Mouse (Mus musculus) MEL (cell line): Measurements from ENCODE around the gene Enox1. TPM values are rescaled to one million over a fixed set of nuclear protein-coding genes. Genes with fewer than 3 reads are reported as not detected.

Source experiments
- DNase-seq: peaks from one replicate; pipeline ENCODE4 v3.0.0; 2011; ENCODE audit warnings: low read depth, low spot score
- H3K27ac ChIP-seq: 2 replicates; pipeline ENCODE4 v1.5.1; 2012; ENCODE audit warnings: low read depth, mild to moderate bottlenecking, control low read depth, low read length, moderate library complexity; ENCODE audit not compliant: control insufficient read depth
- H3K27me3 ChIP-seq, 2 experiments: fragments of 150-350 bp in 1 of 2; sonication (generic) in 1 of 2; 2 replicates each; pipeline ENCODE4 v1.6.1; 2012; ENCODE audit warnings: low read length in 2 of 2, mild to moderate bottlenecking in 2 of 2, improper control_type of control experiment in 1 of 2, moderate library complexity in 1 of 2; ENCODE audit not compliant: insufficient read depth in 2 of 2, control insufficient read depth in 1 of 2
- H3K36me3 ChIP-seq, 2 experiments: 2 replicates each; pipeline ENCODE4 v1.6.1; 2012 to 2014; ENCODE audit warnings: low read length in 2 of 2, improper control_type of control experiment in 1 of 2, inconsistent platforms in 1 of 2, mild to moderate bottlenecking in 1 of 2; ENCODE audit not compliant: insufficient read depth in 2 of 2, control insufficient read depth in 1 of 2
- H3K4me1 ChIP-seq, 2 experiments: fragments of 150-350 bp in 1 of 2; sonication (generic) in 1 of 2; 2 replicates each; pipeline ENCODE4 v1.6.1; 2012; ENCODE audit warnings: low read length in 2 of 2, improper control_type of control experiment in 1 of 2, mild to moderate bottlenecking in 1 of 2; ENCODE audit not compliant: insufficient read depth in 2 of 2, control insufficient read depth in 1 of 2
- H3K4me3 ChIP-seq, 2 experiments: fragments of 150-350 bp in 1 of 2; sonication (generic) in 1 of 2; 2 replicates each; pipeline ENCODE4 v1.5.1; 2012; ENCODE audit warnings: low read depth in 2 of 2, low read length in 2 of 2, mild to moderate bottlenecking in 2 of 2, moderate library complexity in 2 of 2, control low read depth in 1 of 2, improper control_type of control experiment in 1 of 2; ENCODE audit not compliant: control insufficient read depth in 1 of 2, insufficient read depth in 1 of 2
- H3K79me2 ChIP-seq: 2 replicates; pipeline ENCODE4 v1.6.1; 2012; ENCODE audit warnings: mild to moderate bottlenecking, low read length, moderate library complexity; ENCODE audit not compliant: control insufficient read depth, poor library complexity, insufficient read depth
- H3K9ac ChIP-seq: 2 replicates; pipeline ENCODE4 v1.6.1; 2012; ENCODE audit warnings: low read depth, mild to moderate bottlenecking, control low read depth, low read length, moderate library complexity; ENCODE audit not compliant: control insufficient read depth, poor library complexity, severe bottlenecking
- H3K9me3 ChIP-seq: fragments of 150-350 bp; sonication (generic); replicated peaks from 2 replicates; pipeline ENCODE4 v1.6.1; 2012; ENCODE audit warnings: mild to moderate bottlenecking, low read length, improper control_type of control experiment, moderate library complexity; ENCODE audit not compliant: insufficient read depth
- CHD1 ChIP-seq: IDR thresholded peaks from 2 replicates; pipeline ENCODE4 v1.6.1; 2012; ENCODE audit warnings: low read depth, mild to moderate bottlenecking, inconsistent platforms, low read length, improper control_type of control experiment
- CHD2 ChIP-seq: IDR thresholded peaks from 2 replicates; pipeline ENCODE4 v1.6.1; 2011; ENCODE audit warnings: low read length, improper control_type of control experiment
- CTCF ChIP-seq, 3 experiments: IDR thresholded peaks in 2 of 3; conservative IDR thresholded peaks in 1 of 3; 2 replicates each; pipeline ENCODE4 v1.5.1; 2011 to 2012; ENCODE audit warnings: low read length in 3 of 3, low read depth in 2 of 3, mild to moderate bottlenecking in 2 of 3, improper control_type of control experiment in 1 of 3, inconsistent platforms in 1 of 3, mixed read lengths in 1 of 3, moderate library complexity in 1 of 3; ENCODE audit not compliant: control insufficient read depth in 1 of 3, insufficient read depth in 1 of 3, poor library complexity in 1 of 3, severe bottlenecking in 1 of 3
- ELF1 ChIP-seq: IDR thresholded peaks from 2 replicates; pipeline ENCODE4 v1.6.1; 2014; ENCODE audit warnings: low read depth, mild to moderate bottlenecking, inconsistent platforms, low read length, improper control_type of control experiment, moderate library complexity
- EP300 ChIP-seq, 2 experiments: IDR thresholded peaks; 2 replicates each; pipeline ENCODE4 v1.6.1; 2011; ENCODE audit warnings: improper control_type of control experiment in 2 of 2, low read length in 2 of 2, low read depth in 1 of 2, mild to moderate bottlenecking in 1 of 2
- GATA1 ChIP-seq: IDR thresholded peaks from 2 replicates; pipeline ENCODE4 v1.6.1; 2011; ENCODE audit warnings: low read depth, low read length, improper control_type of control experiment
- JUND ChIP-seq: IDR thresholded peaks from 2 replicates; pipeline ENCODE4 v1.6.1; 2011; ENCODE audit warnings: low read depth, mild to moderate bottlenecking, improper control_type of control experiment, low read length
- KAT2A ChIP-seq: conservative IDR thresholded peaks from 2 replicates; pipeline ENCODE4 v1.6.1; 2012; ENCODE audit warnings: low read depth, low read length, improper control_type of control experiment, inconsistent platforms
- MAFK ChIP-seq: IDR thresholded peaks from 2 replicates; pipeline ENCODE4 v1.6.1; 2011; ENCODE audit warnings: low read depth, mild to moderate bottlenecking, low read length, improper control_type of control experiment, borderline replicate concordance
- MAX ChIP-seq: IDR thresholded peaks from 2 replicates; pipeline ENCODE4 v1.6.1; 2011; ENCODE audit warnings: low read length, improper control_type of control experiment
- MEF2A ChIP-seq: IDR thresholded peaks from 2 replicates; pipeline ENCODE4 v1.6.1; 2014; ENCODE audit warnings: low read depth, mild to moderate bottlenecking, inconsistent platforms, low read length, improper control_type of control experiment; ENCODE audit not compliant: poor library complexity, insufficient replicate concordance, severe bottlenecking; ENCODE audit errors: extremely low read depth
- MYB ChIP-seq: IDR thresholded peaks from 2 replicates; pipeline ENCODE4 v1.6.1; 2011; ENCODE audit warnings: mild to moderate bottlenecking, low read depth, low read length, improper control_type of control experiment
- MYC ChIP-seq: IDR thresholded peaks from 2 replicates; pipeline ENCODE4 v1.6.1; 2011; ENCODE audit warnings: low read depth, mild to moderate bottlenecking, low read length, improper control_type of control experiment, moderate library complexity
- NELFE ChIP-seq: IDR thresholded peaks from 2 replicates; pipeline ENCODE4 v1.6.1; 2011; ENCODE audit warnings: low read depth, low read length, improper control_type of control experiment
- POLR2A ChIP-seq, 2 experiments: IDR thresholded peaks; 2 replicates each; pipeline ENCODE4 v1.6.1; 2011 to 2012; ENCODE audit warnings: low read length in 2 of 2, mild to moderate bottlenecking in 2 of 2, control low read depth in 1 of 2, improper control_type of control experiment in 1 of 2, low read depth in 1 of 2, moderate library complexity in 1 of 2; ENCODE audit not compliant: control insufficient read depth in 1 of 2, insufficient read depth in 1 of 2, poor library complexity in 1 of 2
- POLR2AphosphoS5 ChIP-seq: IDR thresholded peaks from 2 replicates; pipeline ENCODE4 v1.6.1; 2012; ENCODE audit warnings: low read depth, borderline replicate concordance, mild to moderate bottlenecking, inconsistent platforms, low read length, moderate library complexity, mixed read lengths
- RAD21 ChIP-seq: IDR thresholded peaks from 2 replicates; pipeline ENCODE4 v1.6.1; 2011; ENCODE audit warnings: mild to moderate bottlenecking, low read depth, low read length, improper control_type of control experiment
- RCOR1 ChIP-seq: IDR thresholded peaks from 2 replicates; pipeline ENCODE4 v1.6.1; 2012; ENCODE audit warnings: low read depth, mild to moderate bottlenecking, inconsistent platforms, low read length, improper control_type of control experiment
- SIN3A ChIP-seq: IDR thresholded peaks from 2 replicates; pipeline ENCODE4 v1.6.1; 2012; ENCODE audit warnings: low read length, improper control_type of control experiment, inconsistent platforms
- SMC3 ChIP-seq: IDR thresholded peaks from 2 replicates; pipeline ENCODE4 v1.6.1; 2011; ENCODE audit warnings: low read depth, low read length, improper control_type of control experiment
- TAL1 ChIP-seq: IDR thresholded peaks from 2 replicates; pipeline ENCODE4 v1.6.1; 2012; ENCODE audit warnings: mild to moderate bottlenecking, inconsistent platforms, low read length, moderate library complexity, mixed read lengths
- TBP ChIP-seq: IDR thresholded peaks from 2 replicates; pipeline ENCODE4 v1.8.0; 2011; ENCODE audit warnings: low read depth, low read length, improper control_type of control experiment
- TCF12 ChIP-seq: IDR thresholded peaks from 2 replicates; pipeline ENCODE4 v1.6.1; 2014; ENCODE audit warnings: low read depth, mild to moderate bottlenecking, inconsistent platforms, low read length, improper control_type of control experiment, moderate library complexity
- USF2 ChIP-seq, 2 experiments: IDR thresholded peaks; 2 replicates each; pipeline ENCODE4 v1.6.1; 2011 to 2012; ENCODE audit warnings: improper control_type of control experiment in 2 of 2, low read length in 2 of 2, borderline replicate concordance in 1 of 2, inconsistent platforms in 1 of 2, low read depth in 1 of 2, mild to moderate bottlenecking in 1 of 2; ENCODE audit not compliant: insufficient read depth in 1 of 2
- ZKSCAN1 ChIP-seq: IDR thresholded peaks from 2 replicates; pipeline ENCODE4 v1.6.1; 2012; ENCODE audit warnings: low read depth, mild to moderate bottlenecking, inconsistent platforms, low read length, improper control_type of control experiment, moderate library complexity
- ZNF384 ChIP-seq: IDR thresholded peaks from 2 replicates; pipeline ENCODE4 v1.6.1; 2012; ENCODE audit warnings: low read depth, mild to moderate bottlenecking, inconsistent platforms, low read length, improper control_type of control experiment
- polyA plus RNA-seq, 2 experiments: library from polyadenylated mRNA; stranded (reverse) in 1 of 2; unstranded in 1 of 2; fragments of >175 nt in 1 of 2; fragments of >200 nt in 1 of 2; gene quantifications; 2 replicates each; pipeline versions ENCODE4 v1.2.1 to v1.2.4; 2012; ENCODE audit warnings: low replicate concordance in 2 of 2, low read depth in 1 of 2; ENCODE audit not compliant: insufficient read length in 2 of 2, insufficient read depth in 1 of 2, missing spikeins in 1 of 2
- total RNA-seq: library from RNA; depleted of rRNA; stranded (reverse); fragments of 300-350 nt; gene quantifications from 2 replicates; pipeline ENCODE4 v1.2.3, GENCODE M21; 2012

The Enox1 gene
- total and polyA plus RNA-seq, 3 experiments, result not detected

DNA sequence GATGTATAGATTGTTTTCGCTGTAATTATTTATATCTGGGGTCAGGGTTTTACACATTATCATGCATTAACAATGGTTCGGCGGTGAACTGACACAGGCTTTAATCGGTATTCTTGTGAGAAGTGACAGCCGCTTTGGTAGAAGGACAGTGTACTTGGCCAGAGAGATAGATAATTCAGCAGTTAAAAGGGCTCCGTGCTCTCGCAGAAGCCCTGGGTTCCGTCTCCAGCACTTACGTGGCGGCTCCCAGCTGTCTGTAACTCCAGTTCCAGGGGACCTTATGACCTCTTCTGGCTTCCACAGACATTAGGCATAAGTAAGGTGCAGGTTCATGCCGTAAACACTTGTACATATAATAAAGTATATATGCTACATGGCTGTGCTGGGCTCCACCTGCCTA is 515.4 kb downstream of the Enox1 start:
- Histone ChIP-seq H3K27me3 (no peaks in the 10 kb centered on the region), H3K36me3 (no peaks in the 10 kb centered on the region), H3K4me1 (no peaks in the 10 kb centered on the region), H3K27ac (no peak overlapping the region), H3K4me3 (no peak overlapping the region), H3K9me3 (no peaks in the 10 kb centered on the region), H3K79me2 (no peaks in the 10 kb centered on the region), H3K9ac (no peak overlapping the region)
- no peak for TF ChIP-seq TAL1
- TF ChIP-seq KAT2A, result no peak
- no peak for TF ChIP-seq POLR2AphosphoS5
- TF ChIP-seq ZKSCAN1, result no peak
- TF ChIP-seq MYB, result no peak
- TF ChIP-seq ELF1, result no peak
- no peak for TF ChIP-seq MYC
- TF ChIP-seq SIN3A, result no peak
- TF ChIP-seq SMC3, result no peak
- no peak for TF ChIP-seq MEF2A
- no peak for TF ChIP-seq RCOR1
- TF ChIP-seq TBP, result no peak
- TF ChIP-seq USF2 (IDR thresholded peaks at IDR 0.05; ENCODE audit: borderline replicate concordance in 1 of 2, insufficient read depth in 1 of 2, low read depth in 1 of 2, low read length in 2 of 2), result no peak
- no peak for TF ChIP-seq MAX
- TF ChIP-seq EP300 (IDR thresholded peaks at IDR 0.05; ENCODE audit: low read depth in 1 of 2, low read length in 2 of 2), result no peak
- no peak for TF ChIP-seq TCF12
- no peak for DNase-seq

DNA sequence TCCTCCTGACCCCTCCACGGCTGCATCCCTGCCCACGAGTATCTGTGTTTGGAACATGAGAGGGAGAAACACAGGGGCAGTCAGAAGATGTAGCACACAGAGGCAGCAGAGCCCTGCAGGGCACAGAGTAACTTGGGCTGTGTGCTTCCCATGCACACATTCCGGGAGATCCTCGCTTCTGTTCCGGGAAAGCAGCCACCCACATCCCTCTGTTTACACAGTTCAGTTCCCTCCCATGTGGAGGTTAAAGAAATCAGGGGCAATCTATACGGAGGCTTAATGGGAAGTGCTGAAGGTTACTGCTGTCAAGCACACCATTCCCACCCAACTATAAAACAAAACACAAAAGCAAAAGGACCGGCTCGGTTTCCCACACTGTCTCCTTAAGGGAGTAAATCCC is 516.6 kb downstream of the Enox1 start:
- Histone ChIP-seq H3K4me3 (no peak overlapping the region), H3K27me3 (no peaks in the 10 kb centered on the region), H3K79me2 (no peaks in the 10 kb centered on the region), H3K9me3 (no peaks in the 10 kb centered on the region), H3K36me3 (no peaks in the 10 kb centered on the region), H3K27ac (no peak overlapping the region)
- TF ChIP-seq MAFK (no peak), CHD1 (no peak), POLR2AphosphoS5 (no peak), CTCF (IDR thresholded peaks at IDR 0.05 in 2 of 3, conservative IDR thresholded peaks at IDR 0.05 in 1 of 3; ENCODE audit: control insufficient read depth in 1 of 3, insufficient read depth in 1 of 3, low read depth in 2 of 3, low read length in 3 of 3, poor library complexity in 1 of 3, severe bottlenecking in 1 of 3) (no peak), CHD2 (no peak), JUND (no peak), NELFE (no peak), POLR2A (IDR thresholded peaks at IDR 0.05; ENCODE audit: control insufficient read depth in 1 of 2, insufficient read depth in 1 of 2, low read depth in 1 of 2, low read length in 2 of 2, poor library complexity in 1 of 2) (no peak), ZNF384 (no peak), SMC3 (no peak), TCF12 (no peak), GATA1 (no peak), MAX (no peak), RAD21 (no peak), ZKSCAN1 (no peak), MEF2A (no peak), ELF1 (no peak)
- TF ChIP-seq, all 39 proteins: peak for 0
- DNase-seq, result no peak
- no peak overlapping the region for H3K9ac ChIP-seq
- H3K4me1 ChIP-seq, result no peaks in the 10 kb centered on the region
